Mouse (Mus musculus) megakaryocyte, embryonic 14.5 days (primary cell): ENCODE data around the gene Fbxl7.

ENCODE experiments used
- FLI1 ChIP-seq: IDR thresholded peaks from 2 replicates; pipeline ENCODE4 v1.6.1; 2012; ENCODE audit warnings: low read length, inconsistent platforms, mixed read lengths
- GATA1 ChIP-seq: IDR thresholded peaks from 3 replicates; pipeline ENCODE4 v1.6.1; 2012; ENCODE audit warnings: mixed read lengths, low read length, inconsistent platforms, borderline replicate concordance

GRCm38 (mm10) chr15:26687729-26688128, 207.7 kb downstream of the Fbxl7 start:
- TF ChIP-seq GATA1 = no peak
- TF ChIP-seq FLI1 = no peak
